Mouse (Mus musculus): ENCODE measurements around the gene Wnt5b. TPM values are rescaled to one million over a fixed set of nuclear protein-coding genes. Genes with fewer than 3 reads are reported as not detected.

The Wnt5b gene
- total RNA-seq, 1 experiment, result 3.5 TPM

- H3K4me3 ChIP-seq (ENCODE audit: insufficient read depth in 1 of 2, low read depth in 1 of 2, low read length in 2 of 2, poor library complexity in 1 of 2, severe bottlenecking in 1 of 2), result no peak overlapping the region
- H3K9me3 ChIP-seq (ENCODE audit: control insufficient read depth, insufficient read depth, low read depth, low read length), result no peaks in the 10 kb centered on the region
- no peak overlapping the region for H3K9ac ChIP-seq (ENCODE audit: insufficient read depth, low read depth, low read length, poor library complexity, severe bottlenecking)
- in situ Hi-C loops (cut with MboI; ENCODE audit: low sequenced_read_pairs in 2 of 2, unreplicated experiment in 2 of 2), result no loop called here
- no peaks in the 10 kb centered on the region for H3K4me1 ChIP-seq (ENCODE audit: control insufficient read depth in 2 of 2, insufficient read depth in 2 of 2, low read length in 2 of 2, poor library complexity in 1 of 2)
- no peak overlapping the region for H3K27ac ChIP-seq (ENCODE audit: insufficient read depth, low read depth, low read length, poor library complexity, severe bottlenecking)
- TF ChIP-seq ZC3H11A (IDR thresholded peaks at IDR 0.05; ENCODE audit: borderline replicate concordance, low read depth, low read length) (no peak), MAFK (IDR thresholded peaks at IDR 0.05; ENCODE audit: insufficient read depth, low read depth, low read length) (no peak), HCFC1 (IDR thresholded peaks at IDR 0.05; ENCODE audit: borderline replicate concordance, insufficient read depth, low read length) (no peak), ZNF384 (IDR thresholded peaks at IDR 0.05; ENCODE audit: low read depth, low read length) (no peak), CHD2 (IDR thresholded peaks at IDR 0.05; ENCODE audit: low read depth, low read length) (no peak)
- no peak for DNase-seq (ENCODE audit: low read depth, low spot score)
- no peaks in the 10 kb centered on the region for H3K36me3 ChIP-seq (ENCODE audit: control insufficient read depth, insufficient read depth, low read length, poor library complexity, severe bottlenecking)
Observed at GRCm38 (mm10) chr6:119526498-119526897, 17.6 kb downstream of the Wnt5b start.

DNA sequence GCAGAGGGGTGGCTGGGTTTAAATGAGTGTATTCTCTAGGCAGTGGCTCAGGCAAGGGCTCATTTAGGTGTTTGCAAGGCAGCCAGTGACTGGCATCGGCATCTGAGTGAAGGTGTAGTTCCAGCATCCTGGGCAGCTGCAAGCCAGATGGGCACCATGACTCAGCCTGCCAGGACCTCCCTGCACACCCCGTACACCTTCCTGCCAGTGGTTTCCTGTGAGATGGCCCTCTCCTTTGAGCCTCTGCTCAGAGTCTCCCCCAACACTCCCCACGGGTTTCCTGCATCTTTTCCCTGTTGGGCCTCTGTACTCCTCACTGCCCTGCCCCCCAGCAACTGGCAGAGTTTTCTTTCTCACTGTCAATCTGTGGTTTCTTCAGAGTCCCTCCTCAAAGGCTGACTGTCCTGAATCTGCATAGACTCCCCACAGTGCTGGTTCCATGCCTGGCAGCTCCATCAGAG, 22.2 kb downstream of the Wnt5b start:
- no peak overlapping the region for H3K9ac ChIP-seq (ENCODE audit: insufficient read depth, low read depth, low read length, poor library complexity, severe bottlenecking)
- H3K4me3 ChIP-seq (ENCODE audit: insufficient read depth in 1 of 2, low read depth in 1 of 2, low read length in 2 of 2, poor library complexity in 1 of 2, severe bottlenecking in 1 of 2), result no peak overlapping the region
- H3K9me3 ChIP-seq (ENCODE audit: control insufficient read depth, insufficient read depth, low read depth, low read length), result no peaks in the 10 kb centered on the region
- H3K4me1 ChIP-seq (ENCODE audit: control insufficient read depth in 2 of 2, insufficient read depth in 2 of 2, low read length in 2 of 2, poor library complexity in 1 of 2), result no peaks in the 10 kb centered on the region
- in situ Hi-C loops (cut with MboI; ENCODE audit: low sequenced_read_pairs in 2 of 2, unreplicated experiment in 2 of 2), result no loop called here
- H3K27ac ChIP-seq (ENCODE audit: insufficient read depth, low read depth, low read length, poor library complexity, severe bottlenecking), result no peak overlapping the region
- H3K36me3 ChIP-seq (ENCODE audit: control insufficient read depth, insufficient read depth, low read length, poor library complexity, severe bottlenecking), result no peaks in the 10 kb centered on the region
- no peak for DNase-seq (ENCODE audit: low read depth, low spot score)
- TF ChIP-seq ZNF384 (IDR thresholded peaks at IDR 0.05; ENCODE audit: low read depth, low read length), result no peak
- no peak for TF ChIP-seq CHD2 (IDR thresholded peaks at IDR 0.05; ENCODE audit: low read depth, low read length)
- no peak for TF ChIP-seq ZC3H11A (IDR thresholded peaks at IDR 0.05; ENCODE audit: borderline replicate concordance, low read depth, low read length)
- TF ChIP-seq MAFK (IDR thresholded peaks at IDR 0.05; ENCODE audit: insufficient read depth, low read depth, low read length), result no peak
- no peak for TF ChIP-seq HCFC1 (IDR thresholded peaks at IDR 0.05; ENCODE audit: borderline replicate concordance, insufficient read depth, low read length)

DNA sequence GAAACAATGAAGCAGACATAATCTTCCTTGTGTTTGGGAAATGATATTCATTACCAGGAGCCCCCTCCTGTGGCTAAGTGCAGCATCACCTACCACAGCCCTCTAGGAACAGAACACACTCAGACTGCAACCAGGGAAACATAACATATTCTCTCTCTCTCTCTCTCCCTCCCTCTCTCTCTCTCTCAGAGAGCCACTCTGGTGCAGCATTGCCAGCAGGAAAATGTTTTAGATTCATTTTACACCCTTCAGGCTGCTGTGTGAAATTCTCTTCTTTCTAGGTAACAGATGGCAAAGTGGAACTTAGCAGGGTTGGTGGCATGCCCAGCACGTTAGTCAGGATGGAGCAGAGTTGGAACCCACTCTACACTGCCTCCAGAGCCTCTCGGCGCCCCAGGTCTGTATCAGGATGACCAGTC, 22.7 kb downstream of the Wnt5b start:
- Histone ChIP-seq H3K9ac (ENCODE audit: insufficient read depth, low read depth, low read length, poor library complexity, severe bottlenecking) (no peak overlapping the region), H3K4me1 (ENCODE audit: control insufficient read depth in 2 of 2, insufficient read depth in 2 of 2, low read length in 2 of 2, poor library complexity in 1 of 2) (no peaks in the 10 kb centered on the region), H3K9me3 (ENCODE audit: control insufficient read depth, insufficient read depth, low read depth, low read length) (no peaks in the 10 kb centered on the region), H3K27ac (ENCODE audit: insufficient read depth, low read depth, low read length, poor library complexity, severe bottlenecking) (no peak overlapping the region), H3K4me3 (ENCODE audit: insufficient read depth in 1 of 2, low read depth in 1 of 2, low read length in 2 of 2, poor library complexity in 1 of 2, severe bottlenecking in 1 of 2) (no peak overlapping the region), H3K36me3 (ENCODE audit: control insufficient read depth, insufficient read depth, low read length, poor library complexity, severe bottlenecking) (no peaks in the 10 kb centered on the region)
- in situ Hi-C loops (cut with MboI; ENCODE audit: low sequenced_read_pairs in 2 of 2, unreplicated experiment in 2 of 2), result no loop called here
- TF ChIP-seq HCFC1 (IDR thresholded peaks at IDR 0.05; ENCODE audit: borderline replicate concordance, insufficient read depth, low read length) (no peak), ZC3H11A (IDR thresholded peaks at IDR 0.05; ENCODE audit: borderline replicate concordance, low read depth, low read length) (no peak), ZNF384 (IDR thresholded peaks at IDR 0.05; ENCODE audit: low read depth, low read length) (no peak), MAFK (IDR thresholded peaks at IDR 0.05; ENCODE audit: insufficient read depth, low read depth, low read length) (no peak), CHD2 (IDR thresholded peaks at IDR 0.05; ENCODE audit: low read depth, low read length) (no peak)
- DNase-seq (ENCODE audit: low read depth, low spot score), result no peak

DNA sequence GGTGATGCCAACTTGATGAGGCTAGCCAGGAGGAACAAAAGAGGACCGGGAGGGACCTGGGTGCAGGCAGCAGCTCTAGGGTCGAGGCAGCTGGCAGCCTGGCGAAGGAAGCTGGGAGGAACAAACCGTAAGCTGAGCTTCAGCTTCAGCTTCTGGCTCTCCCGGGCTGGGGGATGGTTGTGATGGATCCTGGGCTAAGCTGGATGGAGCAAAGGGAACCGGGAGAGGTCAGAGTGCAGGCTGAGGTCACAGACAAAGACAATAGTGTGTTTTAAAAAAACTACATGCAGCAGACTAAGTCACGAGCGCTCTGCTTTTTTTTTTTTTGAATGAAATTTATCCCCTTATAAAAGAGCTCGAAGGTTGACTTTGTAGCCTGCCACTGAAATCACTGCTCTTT, 23.4 kb downstream of the Wnt5b start:
- H3K4me3 ChIP-seq (ENCODE audit: insufficient read depth in 1 of 2, low read depth in 1 of 2, low read length in 2 of 2, poor library complexity in 1 of 2, severe bottlenecking in 1 of 2), result no peak overlapping the region
- H3K36me3 ChIP-seq (ENCODE audit: control insufficient read depth, insufficient read depth, low read length, poor library complexity, severe bottlenecking), result no peaks in the 10 kb centered on the region
- DNase-seq (ENCODE audit: low read depth, low spot score), result no peak
- TF ChIP-seq MAFK (IDR thresholded peaks at IDR 0.05; ENCODE audit: insufficient read depth, low read depth, low read length) (no peak), ZC3H11A (IDR thresholded peaks at IDR 0.05; ENCODE audit: borderline replicate concordance, low read depth, low read length) (no peak), CHD2 (IDR thresholded peaks at IDR 0.05; ENCODE audit: low read depth, low read length) (no peak), ZNF384 (IDR thresholded peaks at IDR 0.05; ENCODE audit: low read depth, low read length) (no peak)
- H3K9me3 ChIP-seq (ENCODE audit: control insufficient read depth, insufficient read depth, low read depth, low read length), result no peaks in the 10 kb centered on the region
- in situ Hi-C loops (cut with MboI; ENCODE audit: low sequenced_read_pairs in 2 of 2, unreplicated experiment in 2 of 2), result no loop called here
- no peak overlapping the region for H3K27ac ChIP-seq (ENCODE audit: insufficient read depth, low read depth, low read length, poor library complexity, severe bottlenecking)
- H3K9ac ChIP-seq (ENCODE audit: insufficient read depth, low read depth, low read length, poor library complexity, severe bottlenecking), result no peak overlapping the region
- no peaks in the 10 kb centered on the region for H3K4me1 ChIP-seq (ENCODE audit: control insufficient read depth in 2 of 2, insufficient read depth in 2 of 2, low read length in 2 of 2, poor library complexity in 1 of 2)

- H3K9me3 ChIP-seq (ENCODE audit: control insufficient read depth, insufficient read depth, low read depth, low read length), result no peaks in the 10 kb centered on the region
- no peak overlapping the region for H3K27ac ChIP-seq (ENCODE audit: insufficient read depth, low read depth, low read length, poor library complexity, severe bottlenecking)
- H3K9ac ChIP-seq (ENCODE audit: insufficient read depth, low read depth, low read length, poor library complexity, severe bottlenecking), result no peak overlapping the region
- no peaks in the 10 kb centered on the region for H3K4me1 ChIP-seq (ENCODE audit: control insufficient read depth in 2 of 2, insufficient read depth in 2 of 2, low read length in 2 of 2, poor library complexity in 1 of 2)
- H3K36me3 ChIP-seq (ENCODE audit: control insufficient read depth, insufficient read depth, low read length, poor library complexity, severe bottlenecking), result no peaks in the 10 kb centered on the region
- in situ Hi-C loops (cut with MboI; ENCODE audit: low sequenced_read_pairs in 2 of 2, unreplicated experiment in 2 of 2), result no loop called here
- no peak for DNase-seq (ENCODE audit: low read depth, low spot score)
- H3K4me3 ChIP-seq (ENCODE audit: insufficient read depth in 1 of 2, low read depth in 1 of 2, low read length in 2 of 2, poor library complexity in 1 of 2, severe bottlenecking in 1 of 2), result no peak overlapping the region
- TF ChIP-seq ZC3H11A (IDR thresholded peaks at IDR 0.05; ENCODE audit: borderline replicate concordance, low read depth, low read length), result no peak
- no peak for TF ChIP-seq HCFC1 (IDR thresholded peaks at IDR 0.05; ENCODE audit: borderline replicate concordance, insufficient read depth, low read length)
- no peak for TF ChIP-seq ZNF384 (IDR thresholded peaks at IDR 0.05; ENCODE audit: low read depth, low read length)
Observed at GRCm38 (mm10) chr6:119514085-119514484, 30.1 kb downstream of the Wnt5b start.
